Mouse (Mus musculus) CD4-positive, CD25-positive, alpha-beta regulatory T cell, adult 9 weeks (primary cell): Measurements from ENCODE around the gene Slc7a1. TPM values are rescaled to one million over a fixed set of nuclear protein-coding genes. Genes with fewer than 3 reads are reported as not detected.

ENCODE experiments used
- polyA plus RNA-seq: library from polyadenylated mRNA; unstranded; fragments of 100-300 nt; shearing (Covaris generic); gene quantifications from one replicate; pipeline ENCODE4 v1.2.1, GENCODE M21; 2017

The Slc7a1 gene
- polyA plus RNA-seq = 29.7 TPM

GRCm38 (mm10) chr5:148399660-148400443 is at the start of gene Slc7a1:
TSS of gene Slc7a1 (minus strand) at chr5:148399904.

Other genes with a start within 250 kb of the Slc7a1 start
- gene Ubl3, start 152.9 kb upstream of the Slc7a1 start, polyA plus RNA-seq = 74.0 TPM